Mouse (Mus musculus) forebrain, embryonic 12.5 days (tissue): ENCODE results near the gene Inf2. TPM values are rescaled to one million over a fixed set of nuclear protein-coding genes. Genes with fewer than 3 reads are reported as not detected.

Experiments used
- ATAC-seq: fragments of 200-750 bp; cut with Nextera tagmentation; 2 replicates; pipeline ENCODE4 v1.8.0; 2017; ENCODE audit warnings: moderate TSS enrichment; ENCODE audit not compliant: low FRiP score
- H3K27ac ChIP-seq: fragments of 300-500 bp; sonication (generic); 2 replicates; pipeline ENCODE4 v1.5.1; 2016; ENCODE audit warnings: mild to moderate bottlenecking
- H3K27me3 ChIP-seq: fragments of 300-500 bp; sonication (generic); 2 replicates; pipeline ENCODE4 v1.6.1; 2016; ENCODE audit warnings: mild to moderate bottlenecking
- H3K36me3 ChIP-seq: fragments of 300-500 bp; sonication (generic); replicated peaks from 2 replicates; pipeline ENCODE4 v1.6.1; 2016; ENCODE audit warnings: mild to moderate bottlenecking
- H3K4me1 ChIP-seq: fragments of 300-500 bp; sonication (generic); 2 replicates; pipeline ENCODE4 v1.6.1; 2016
- H3K4me2 ChIP-seq: fragments of 300-500 bp; sonication (generic); 2 replicates; pipeline ENCODE4 v1.6.1; 2016; ENCODE audit warnings: mild to moderate bottlenecking, moderate library complexity
- H3K4me3 ChIP-seq: fragments of 300-500 bp; sonication (generic); replicated peaks from 2 replicates; pipeline ENCODE4 v1.5.1; 2016; ENCODE audit warnings: mild to moderate bottlenecking
- H3K9ac ChIP-seq: fragments of 300-500 bp; sonication (generic); 2 replicates; pipeline ENCODE4 v1.6.1; 2016; ENCODE audit warnings: mild to moderate bottlenecking
- H3K9me3 ChIP-seq: fragments of 300-500 bp; sonication (generic); 2 replicates; pipeline ENCODE4 v1.6.1; 2016
- WGBS: fragments of 180-500 bp; shearing (Covaris S2); methylation state at CpG from one replicate; pipeline ENCODE4 v1.1.7; 2016; 5-methylcytosine and 5-hydroxymethylcytosine counted together
- polyA plus RNA-seq: library from polyadenylated mRNA; unstranded; fragments of >200 nt; fragmentation: Nextera tagmentation; extraction: Ambion mirVana; gene quantifications from 2 replicates; pipeline ENCODE4 v1.2.1, GENCODE M21; 2016

Inf2 gene
- polyA plus RNA-seq, 1 experiment from 2014 or later = 1.3 TPM

GRCm38 (mm10) chr12:112599942-112600611, 11.5 kb downstream of the Inf2 start:
- no peak overlapping the region for H3K27ac ChIP-seq
- 81% methylated on average over 30 of the region's 30 CpGs for WGBS
- H3K27me3 ChIP-seq = no peaks in the 10 kb centered on the region; the same call in 1 of the 2 replicates
- H3K4me2 ChIP-seq = no peak overlapping the region
- no peak overlapping the region for H3K4me3 ChIP-seq
- H3K9ac ChIP-seq = no peak overlapping the region
- no peaks in the 10 kb centered on the region for H3K36me3 ChIP-seq
- no peaks in the 10 kb centered on the region for H3K9me3 ChIP-seq
- peaks cover 10% of the 10 kb centered on the region for H3K4me1 ChIP-seq
- no peak for ATAC-seq

GRCm38 (mm10) chr12:112604022-112604421, 15.4 kb downstream of the Inf2 start:
- Histone ChIP-seq H3K4me1 (peaks cover 11% of the 10 kb centered on the region), H3K9ac (no peak overlapping the region), H3K9me3 (no peaks in the 10 kb centered on the region), H3K4me2 (no peak overlapping the region), H3K36me3 (no peaks in the 10 kb centered on the region), H3K4me3 (no peak overlapping the region), H3K27ac (no peak overlapping the region), H3K27me3 (no peaks in the 10 kb centered on the region; the same call in 1 of the 2 replicates)
- 87% methylated on average over 5 of the region's 5 CpGs for WGBS
- ATAC-seq = no peak

- Histone ChIP-seq H3K4me3 (no peak overlapping the region), H3K9ac (0 out of 2 replicates have a peak overlapping the region, but pooled peaks have one; percentile 38), H3K36me3 (no peaks in the 10 kb centered on the region), H3K27me3 (no peaks in the 10 kb centered on the region; the same call in 1 of the 2 replicates), H3K4me1 (peaks cover 11% of the 10 kb centered on the region), H3K9me3 (no peaks in the 10 kb centered on the region), H3K4me2 (no peak overlapping the region), H3K27ac (no peak overlapping the region)
- WGBS = 58% methylated on average over 20 of the region's 20 CpGs
- peak; percentile 57 for ATAC-seq
Measured at GRCm38 (mm10) chr12:112604709-112605649, 16.4 kb downstream of the Inf2 start.

GRCm38 (mm10) chr12:112605766-112606165, 17.2 kb downstream of the Inf2 start:
- Histone ChIP-seq H3K27ac (no peak overlapping the region), H3K4me1 (peaks cover 11% of the 10 kb centered on the region), H3K27me3 (no peaks in the 10 kb centered on the region), H3K9ac (no peak overlapping the region), H3K36me3 (no peaks in the 10 kb centered on the region), H3K4me2 (no peak overlapping the region), H3K4me3 (no peak overlapping the region), H3K9me3 (no peaks in the 10 kb centered on the region)
- WGBS = 42% methylated on average over 6 of the region's 6 CpGs
- ATAC-seq = peak; percentile 75

- H3K27ac ChIP-seq = no peak overlapping the region
- no peaks in the 10 kb centered on the region for H3K27me3 ChIP-seq
- H3K4me2 ChIP-seq = no peak overlapping the region
- H3K9me3 ChIP-seq = no peaks in the 10 kb centered on the region
- peaks cover 11% of the 10 kb centered on the region for H3K4me1 ChIP-seq
- H3K36me3 ChIP-seq = no peaks in the 10 kb centered on the region
- no peak overlapping the region for H3K4me3 ChIP-seq
- no peak overlapping the region for H3K9ac ChIP-seq
- 86% methylated on average over 6 of the region's 6 CpGs for WGBS
- ATAC-seq = no peak
Measured at GRCm38 (mm10) chr12:112606998-112607397, 18.4 kb downstream of the Inf2 start.

- Histone ChIP-seq H3K4me3 (no peak overlapping the region), H3K36me3 (no peaks in the 10 kb centered on the region), H3K9ac (no peak overlapping the region), H3K27ac (no peak overlapping the region), H3K9me3 (no peaks in the 10 kb centered on the region), H3K4me1 (peaks cover 11% of the 10 kb centered on the region), H3K27me3 (no peaks in the 10 kb centered on the region), H3K4me2 (no peak overlapping the region)
- ATAC-seq = no peak
- 92% methylated on average over 10 of the region's 10 CpGs for WGBS
Measured at GRCm38 (mm10) chr12:112609031-112609430, 20.4 kb downstream of the Inf2 start.

- Histone ChIP-seq H3K4me1 (peaks cover 22% of the 10 kb centered on the region), H3K27ac (no peak overlapping the region), H3K4me3 (no peak overlapping the region), H3K27me3 (peaks cover 36% of the 10 kb centered on the region), H3K9me3 (no peaks in the 10 kb centered on the region), H3K36me3 (no peaks in the 10 kb centered on the region), H3K9ac (no peak overlapping the region), H3K4me2 (no peak overlapping the region)
- 69% methylated on average over 9 of the region's 9 CpGs for WGBS
- no peak for ATAC-seq
Measured at GRCm38 (mm10) chr12:112616668-112617067, 28.1 kb downstream of the Inf2 start.

GRCm38 (mm10) chr12:112617184-112617583, 28.6 kb downstream of the Inf2 start:
- H3K27me3 ChIP-seq = peaks cover 41% of the 10 kb centered on the region
- no peaks in the 10 kb centered on the region for H3K36me3 ChIP-seq
- WGBS = 87% methylated on average over 11 of the region's 11 CpGs
- H3K4me3 ChIP-seq = no peak overlapping the region
- H3K4me2 ChIP-seq = no peak overlapping the region
- ATAC-seq = no peak
- H3K9me3 ChIP-seq = no peaks in the 10 kb centered on the region
- H3K9ac ChIP-seq = no peak overlapping the region
- no peak overlapping the region for H3K27ac ChIP-seq
- peaks cover 22% of the 10 kb centered on the region for H3K4me1 ChIP-seq

- Histone ChIP-seq H3K27me3 (peaks cover 47% of the 10 kb centered on the region), H3K27ac (no peak overlapping the region), H3K4me3 (no peak overlapping the region), H3K9ac (no peak overlapping the region), H3K4me2 (no peak overlapping the region), H3K4me1 (peaks cover 22% of the 10 kb centered on the region), H3K9me3 (no peaks in the 10 kb centered on the region), H3K36me3 (no peaks in the 10 kb centered on the region)
- WGBS = 12% methylated on average over 8 of the region's 8 CpGs
- ATAC-seq = peak; percentile 51; the same call in 1 of the 2 replicates
Measured at GRCm38 (mm10) chr12:112617898-112618380, 29.4 kb downstream of the Inf2 start.

GRCm38 (mm10) chr12:112618981-112619685, 30.5 kb downstream of the Inf2 start:
- no peak; the same call in 1 of the 2 replicates for ATAC-seq
- Histone ChIP-seq H3K9me3 (no peaks in the 10 kb centered on the region), H3K4me1 (peaks cover 24% of the 10 kb centered on the region), H3K4me2 (peak overlapping the region; percentile 96), H3K9ac (peak overlapping the region; percentile 64; the same call in 1 of the 2 replicates), H3K36me3 (no peaks in the 10 kb centered on the region), H3K27ac (no peak overlapping the region), H3K27me3 (peaks cover 47% of the 10 kb centered on the region), H3K4me3 (peak overlapping the region; percentile 51)
- 33% methylated on average over 13 of the region's 13 CpGs for WGBS

GRCm38 (mm10) chr12:112619686-112620353, 31.2 kb downstream of the Inf2 start, which contains the start of gene Adssl1:
TSS of gene Adssl1 (plus strand) at chr12:112620045.
- Histone ChIP-seq H3K36me3 (no peaks in the 10 kb centered on the region), H3K4me3 (peak within 1 kb of the TSS; percentile 51), H3K9ac (peak within 1 kb of the TSS; percentile 64), H3K9me3 (no peaks in the 10 kb centered on the region), H3K4me2 (peak within 1 kb of the TSS; percentile 96), H3K27me3 (peaks cover 47% of the 10 kb centered on the region), H3K4me1 (peaks cover 24% of the 10 kb centered on the region), H3K27ac (no peak within 1 kb of the TSS)
- WGBS = under 1% methylated on average over 56 of the region's 56 CpGs
- ATAC-seq = peak; percentile 68
